Mouse (Mus musculus) ovary, postnatal 36 days (tissue): ENCODE measurements around the gene Scgb1b18.
"Not testable (repeated sequence)": the region's sequence is repeated elsewhere in the genome, so short reads cannot be mapped to it uniquely, and the experiment has no call there.

Experiments used
- DNase-seq: peaks from one replicate; pipeline ENCODE4 v3.0.0; 2022; ENCODE audit warnings: low spot score, mixed read lengths

The Scgb1b18 gene

GRCm38 (mm10) chr7:33185268-33185667, at the start of gene Scgb1b18:
Gene Scgb1b18, plus strand, starts transcription at chr7:33185568.
- not testable (repeated sequence) for DNase-seq

GRCm38 (mm10) chr7:33173764-33174163, 11.6 kb upstream of the Scgb1b18 start, which contains the start of gene Scgb2b18:
Gene Scgb2b18, minus strand, starts transcription at chr7:33173864.
- DNase-seq = not testable (repeated sequence)
